Mouse (Mus musculus): ENCODE results near the gene Plppr2.

GRCm38 (mm10) chr9:21904031-21904430 lies 32.8 kb upstream of the Plppr2 start:
- no peak for TF ChIP-seq MXI1 (IDR thresholded peaks at IDR 0.05; ENCODE audit: low read depth, low read length)
- no peak for TF ChIP-seq RAD21 (IDR thresholded peaks at IDR 0.05; ENCODE audit: low read depth, low read length)
- TF ChIP-seq CTCF (conservative IDR thresholded peaks at IDR 0.05 in 1 of 2, IDR thresholded peaks at IDR 0.05 in 1 of 2; ENCODE audit: low read depth in 2 of 2, low read length in 2 of 2), result no peak
- TF ChIP-seq NELFE (IDR thresholded peaks at IDR 0.05; ENCODE audit: low read depth, low read length), result no peak
- no peak for TF ChIP-seq CHD2 (IDR thresholded peaks at IDR 0.05; ENCODE audit: low read length)
- TF ChIP-seq JUND (conservative IDR thresholded peaks at IDR 0.05; ENCODE audit: low read depth, low read length), result no peak
- no peak for TF ChIP-seq ZC3H11A (IDR thresholded peaks at IDR 0.05; ENCODE audit: low read depth, low read length)

Data from CH12.LX (cell line).